Mouse (Mus musculus) layer of hippocampus, postnatal 14 days (tissue): ENCODE results near the gene Mpi. TPM values are rescaled to one million over a fixed set of nuclear protein-coding genes. Genes with fewer than 3 reads are reported as not detected.

Source experiments
- total RNA-seq, 2 experiments: library from RNA; stranded (reverse); gene quantifications; 2 replicates each; pipeline ENCODE4 v1.2.3; 2021

Gene Mpi
- total RNA-seq, 2 experiments from 2014 or later: 71.3 to 78.8 TPM

Other genes starting within 250 kb of the Mpi start
- gene Ppcdc, start 112.6 kb downstream of the Mpi start, total RNA-seq: 10 to 100 TPM; 14.3 to 15.6 TPM
- gene Scamp5, start 84.7 kb downstream of the Mpi start, total RNA-seq: 100 to 1,000 TPM; 439 to 441 TPM
- gene Rpp25, start 48.7 kb downstream of the Mpi start, total RNA-seq: 10 to 100 TPM in 1 of 2 experiments, 1 to 10 TPM in 1; 8.0 to 12.2 TPM
- 100 to 1,000 TPM; 465 to 477 TPM for gene Cox5a, start 31.5 kb downstream of the Mpi start, total RNA-seq
- 10 to 100 TPM; 20.9 to 23.4 TPM for gene Fam219b, start 15.2 kb downstream of the Mpi start, total RNA-seq
- gene Scamp2, start 8.2 kb upstream of the Mpi start, total RNA-seq: 10 to 100 TPM; 26.6 to 28.0 TPM
- gene Ulk3, start 36.7 kb upstream of the Mpi start, total RNA-seq: 10 to 100 TPM; 24.1 to 24.5 TPM
- gene Cplx3, start 53.5 kb upstream of the Mpi start, total RNA-seq: 1 to 10 TPM; 2.4 to 3.2 TPM
- not detected for gene Lman1l, start 68.0 kb upstream of the Mpi start, total RNA-seq
- gene Csk, start 100.9 kb upstream of the Mpi start, total RNA-seq: 10 to 100 TPM; 41.6 to 49.5 TPM
- gene Cyp1a2, start 130.9 kb upstream of the Mpi start, total RNA-seq: not detected
- under 1 TPM; 0.14 to 0.28 TPM for gene Cyp1a1, start 135.2 kb upstream of the Mpi start, total RNA-seq
- gene Edc3, start 155.8 kb upstream of the Mpi start, total RNA-seq: 10 to 100 TPM; 12.8 to 14.2 TPM
- gene Clk3, start 213.1 kb upstream of the Mpi start, total RNA-seq: 10 to 100 TPM; 65.6 to 82.9 TPM